Mouse (Mus musculus) limb, embryonic 11.5 days (tissue): ENCODE measurements at regions not wholly inside any gene's neighbourhood (a gene's known extent, or its start where the extent isn't known, plus 50 kb on each side); places are given as distances from the start of the nearest gene placed in this dataset.

Source experiments
- ATAC-seq: fragments of 200-750 bp; cut with Nextera tagmentation; 2 replicates; pipeline ENCODE4 v1.8.0; 2017; ENCODE audit warnings: low read depth; ENCODE audit not compliant: insufficient number of reproducible peaks, low FRiP score, low TSS enrichment
- DNase-seq: peaks from one replicate; pipeline ENCODE4 v3.0.0-alpha.2; 2015; ENCODE audit warnings: low spot score
- H3K27ac ChIP-seq: fragments of 300-500 bp; sonication (generic); replicated peaks from 2 replicates; pipeline ENCODE4 v1.5.1; 2014; ENCODE audit warnings: low read depth, mild to moderate bottlenecking, low read length
- H3K27me3 ChIP-seq: fragments of 300-500 bp; sonication (generic); 2 replicates; pipeline ENCODE4 v1.6.1; 2014; ENCODE audit warnings: mild to moderate bottlenecking, low read length, mixed read lengths; ENCODE audit not compliant: control insufficient read depth, insufficient read depth
- H3K36me3 ChIP-seq: fragments of 300-500 bp; sonication (generic); 2 replicates; pipeline ENCODE4 v1.6.1; 2014; ENCODE audit warnings: mild to moderate bottlenecking, low read length, moderate library complexity, mixed read lengths; ENCODE audit not compliant: control insufficient read depth, insufficient read depth
- H3K4me1 ChIP-seq: fragments of 300-500 bp; sonication (generic); 2 replicates; pipeline ENCODE4 v1.6.1; 2014; ENCODE audit warnings: low read length, mixed read lengths; ENCODE audit not compliant: control insufficient read depth, insufficient read depth
- H3K4me2 ChIP-seq: fragments of 300-500 bp; sonication (generic); 2 replicates; pipeline ENCODE4 v1.6.1; 2014; ENCODE audit warnings: low read depth, mild to moderate bottlenecking, moderate library complexity; ENCODE audit not compliant: severe bottlenecking
- H3K4me3 ChIP-seq: fragments of 300-500 bp; sonication (generic); 2 replicates; pipeline ENCODE4 v1.5.1; 2014; ENCODE audit warnings: low read depth, low read length
- H3K9ac ChIP-seq: fragments of 300-500 bp; sonication (generic); 2 replicates; pipeline ENCODE4 v1.6.1; 2014; ENCODE audit warnings: mild to moderate bottlenecking, low read length
- H3K9me3 ChIP-seq: fragments of 300-500 bp; sonication (generic); 2 replicates; pipeline ENCODE4 v1.6.1; 2016; ENCODE audit warnings: low read length; ENCODE audit not compliant: control insufficient read depth
- WGBS: fragments of 180-500 bp; shearing (Covaris S2); extraction: QIAGEN DNeasy Blood & Tissue Kit; methylation state at CpG from one replicate; pipeline ENCODE4 v1.1.7; 2014; 5-methylcytosine and 5-hydroxymethylcytosine counted together

DNA sequence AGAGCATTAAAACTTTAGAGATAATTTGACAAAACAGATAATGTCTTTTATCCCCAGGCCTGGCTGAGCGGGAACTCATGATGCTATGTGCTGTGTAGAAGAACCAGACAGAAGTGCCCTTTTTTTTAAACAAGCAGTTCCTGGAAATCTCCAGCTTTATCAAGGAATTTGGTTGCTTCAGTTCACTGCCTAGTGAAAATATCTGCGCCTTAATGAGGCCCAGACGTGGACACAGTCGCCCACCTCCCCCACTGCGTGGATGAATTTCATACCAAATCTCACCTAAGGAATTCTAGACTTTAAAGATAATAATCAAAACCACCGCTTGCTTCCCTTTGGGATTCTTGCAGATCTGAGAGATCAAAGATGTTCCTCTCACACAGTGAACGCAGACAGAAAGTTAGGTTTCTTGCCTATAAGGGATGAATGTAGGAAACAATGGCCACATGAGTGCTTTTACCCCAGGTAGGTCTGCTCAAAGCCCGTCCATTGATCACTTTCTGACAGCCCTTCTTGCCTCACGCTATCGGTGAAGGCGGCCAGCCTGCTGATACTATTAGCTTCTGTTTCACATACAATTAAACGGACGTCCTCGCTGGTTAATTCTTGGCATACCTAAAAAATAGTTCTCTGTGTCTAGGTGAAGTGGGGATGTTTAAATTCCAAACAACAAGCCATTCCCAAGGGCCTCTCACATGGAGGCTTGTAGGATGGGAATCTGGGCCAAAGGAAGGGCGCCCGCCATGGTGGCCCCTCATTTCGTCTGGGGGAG lies 159.6 kb downstream of the 1500009L16Rik start:
- H3K27me3 ChIP-seq: no peaks in the 10 kb centered on the region
- H3K27ac ChIP-seq: peak overlapping the region; percentile 23
- DNase-seq: peak; percentile 53
- H3K9me3 ChIP-seq: no peaks in the 10 kb centered on the region
- H3K4me1 ChIP-seq: peaks cover 14% of the 10 kb centered on the region; the same call in 1 of the 2 replicates
- H3K4me3 ChIP-seq: no peak overlapping the region
- H3K4me2 ChIP-seq: no peak overlapping the region
- no peaks in the 10 kb centered on the region for H3K36me3 ChIP-seq
- no peak for ATAC-seq
- WGBS: 38% methylated on average over 17 of the region's 17 CpGs
- no peak overlapping the region for H3K9ac ChIP-seq

- Histone ChIP-seq H3K4me2 (no peak overlapping the region), H3K4me3 (no peak overlapping the region), H3K9me3 (no peaks in the 10 kb centered on the region), H3K27me3 (no peaks in the 10 kb centered on the region), H3K4me1 (peaks cover 14% of the 10 kb centered on the region; the same call in 1 of the 2 replicates), H3K36me3 (no peaks in the 10 kb centered on the region), H3K27ac (peak overlapping the region; percentile 23), H3K9ac (no peak overlapping the region)
- ATAC-seq (no peak), DNase-seq (no peak)
- WGBS: 31% methylated on average over 1 of the region's 1 CpGs
These were observed 160.2 kb downstream of the 1500009L16Rik start for GRCm38 (mm10) chr10:83882891-83883185.

DNA sequence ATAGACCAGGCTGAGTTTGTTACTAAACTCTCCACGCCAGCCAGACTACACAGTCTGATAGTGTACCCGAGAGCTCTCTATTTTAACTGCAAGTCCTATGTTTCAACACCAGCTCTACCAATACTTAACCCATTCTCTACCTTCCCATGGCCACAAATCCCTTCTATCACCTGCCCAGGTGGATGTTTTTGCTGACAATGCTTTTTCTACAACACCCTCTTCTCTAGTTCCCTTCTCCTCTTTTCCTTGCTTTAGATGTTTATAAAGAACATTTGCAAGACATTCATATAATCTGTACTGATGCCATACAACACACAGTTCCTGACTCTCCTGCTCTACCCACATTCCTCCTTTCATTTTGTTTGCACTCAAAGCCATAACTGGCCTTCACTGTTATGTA lies 161.9 kb downstream of the 1500009L16Rik start:
- Histone ChIP-seq H3K4me2 (no peak overlapping the region), H3K4me3 (no peak overlapping the region), H3K36me3 (no peaks in the 10 kb centered on the region), H3K27ac (no peak overlapping the region), H3K9me3 (no peaks in the 10 kb centered on the region), H3K9ac (no peak overlapping the region), H3K27me3 (no peaks in the 10 kb centered on the region), H3K4me1 (peaks cover 14% of the 10 kb centered on the region; the same call in 1 of the 2 replicates)
- 94% methylated on average over 2 of the region's 2 CpGs for whole genome bisulfite sequencing
- ATAC-seq (no peak), DNase-seq (no peak)

DNA sequence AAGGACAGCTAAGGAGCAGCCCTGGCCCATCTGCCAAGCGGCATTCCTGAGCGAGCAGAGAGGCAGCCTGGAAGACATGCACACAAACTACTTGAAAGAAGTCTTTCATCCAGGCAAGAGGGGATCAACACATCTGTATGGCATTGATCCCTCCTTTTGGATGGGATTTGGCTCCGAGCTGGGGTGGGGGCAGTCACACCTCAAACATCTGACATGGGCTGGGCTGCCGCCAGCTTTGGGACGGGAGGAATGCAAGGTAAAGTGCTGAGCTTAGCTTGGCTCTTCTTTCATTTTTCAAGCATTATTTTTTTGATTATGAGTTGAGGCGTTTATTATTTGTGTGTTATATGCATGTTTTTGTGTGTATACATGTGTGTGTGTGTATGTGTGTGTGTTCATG lies 165.9 kb downstream of the 1500009L16Rik start:
- Histone ChIP-seq H3K9ac (no peak overlapping the region), H3K9me3 (no peaks in the 10 kb centered on the region), H3K4me2 (no peak overlapping the region), H3K27me3 (no peaks in the 10 kb centered on the region), H3K4me3 (no peak overlapping the region), H3K27ac (no peak overlapping the region), H3K36me3 (no peaks in the 10 kb centered on the region), H3K4me1 (no peaks in the 10 kb centered on the region)
- ATAC-seq (no peak), DNase-seq (no peak)
- 85% methylated on average over 6 of the region's 6 CpGs for WGBS

- no peaks in the 10 kb centered on the region for H3K27me3 ChIP-seq
- H3K27ac ChIP-seq: no peak overlapping the region
- no peak overlapping the region for H3K4me3 ChIP-seq
- H3K36me3 ChIP-seq: no peaks in the 10 kb centered on the region
- no peak overlapping the region for H3K9ac ChIP-seq
- DNase-seq: peak; percentile 77
- H3K9me3 ChIP-seq: no peaks in the 10 kb centered on the region
- peak; percentile 44; the same call in 1 of the 2 replicates for ATAC-seq
- H3K4me1 ChIP-seq: peaks cover 4% of the 10 kb centered on the region; the same call in 1 of the 2 replicates
- H3K4me2 ChIP-seq: no peak overlapping the region
- 27% methylated on average over 3 of the region's 3 CpGs for WGBS
These were observed 173.1 kb downstream of the 1500009L16Rik start for GRCm38 (mm10) chr10:83895741-83896150.

DNA sequence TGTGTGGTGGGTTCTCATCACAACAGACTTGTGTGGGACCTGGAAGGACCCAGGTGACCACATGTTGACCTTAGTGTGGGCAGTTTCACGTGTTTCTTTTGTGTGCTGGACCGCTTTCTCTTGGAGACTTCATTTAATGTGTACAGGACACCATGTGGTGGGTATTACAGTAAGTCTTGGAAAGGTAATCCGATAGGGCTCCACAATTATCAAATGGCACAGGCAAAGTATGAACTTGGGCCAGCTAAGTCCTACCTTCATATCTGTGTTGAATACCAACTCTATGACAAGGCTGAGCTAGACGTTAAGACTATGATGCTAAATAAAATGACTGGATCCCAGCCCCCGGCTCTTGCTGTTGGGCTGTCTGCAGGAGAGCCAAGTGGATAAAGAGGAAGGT lies 173.5 kb downstream of the 1500009L16Rik start:
- 81% methylated on average over 5 of the region's 5 CpGs for WGBS
- no peaks in the 10 kb centered on the region for H3K9me3 ChIP-seq
- no peaks in the 10 kb centered on the region for H3K36me3 ChIP-seq
- DNase-seq: no peak
- no peaks in the 10 kb centered on the region for H3K27me3 ChIP-seq
- H3K4me1 ChIP-seq: peaks cover 4% of the 10 kb centered on the region; the same call in 1 of the 2 replicates
- no peak for ATAC-seq
- H3K9ac ChIP-seq: no peak overlapping the region
- H3K4me3 ChIP-seq: no peak overlapping the region
- H3K4me2 ChIP-seq: no peak overlapping the region
- H3K27ac ChIP-seq: no peak overlapping the region

- H3K4me1 ChIP-seq: peaks cover 4% of the 10 kb centered on the region; the same call in 1 of the 2 replicates
- no peak for DNase-seq
- WGBS: 78% methylated on average over 6 of the region's 6 CpGs
- no peaks in the 10 kb centered on the region for H3K9me3 ChIP-seq
- H3K27ac ChIP-seq: no peak overlapping the region
- no peaks in the 10 kb centered on the region for H3K27me3 ChIP-seq
- ATAC-seq: no peak
- no peaks in the 10 kb centered on the region for H3K36me3 ChIP-seq
- no peak overlapping the region for H3K9ac ChIP-seq
- no peak overlapping the region for H3K4me3 ChIP-seq
- H3K4me2 ChIP-seq: no peak overlapping the region
These were observed 174.9 kb downstream of the 1500009L16Rik start for GRCm38 (mm10) chr10:83897558-83897957.

GRCm38 (mm10) chr10:83906751-83907150 lies 184.1 kb downstream of the 1500009L16Rik start:
- no peak overlapping the region for H3K9ac ChIP-seq
- DNase-seq (no peak), ATAC-seq (no peak)
- H3K4me1 ChIP-seq: no peaks in the 10 kb centered on the region
- H3K4me2 ChIP-seq: no peak overlapping the region
- WGBS: 81% methylated on average over 8 of the region's 8 CpGs
- H3K27me3 ChIP-seq: no peaks in the 10 kb centered on the region
- no peak overlapping the region for H3K4me3 ChIP-seq
- H3K27ac ChIP-seq: no peak overlapping the region
- H3K36me3 ChIP-seq: no peaks in the 10 kb centered on the region
- H3K9me3 ChIP-seq: no peaks in the 10 kb centered on the region
